Mouse (Mus musculus): ENCODE data around the gene Pagr1a. TPM values are rescaled to one million over a fixed set of nuclear protein-coding genes. Genes with fewer than 3 reads are reported as not detected.
A peak's percentile ranks its signal among the peaks of the same experiment; 100 is the strongest.

Pagr1a gene
- polyA plus RNA-seq, 1 experiment = 17.6 TPM

DNA sequence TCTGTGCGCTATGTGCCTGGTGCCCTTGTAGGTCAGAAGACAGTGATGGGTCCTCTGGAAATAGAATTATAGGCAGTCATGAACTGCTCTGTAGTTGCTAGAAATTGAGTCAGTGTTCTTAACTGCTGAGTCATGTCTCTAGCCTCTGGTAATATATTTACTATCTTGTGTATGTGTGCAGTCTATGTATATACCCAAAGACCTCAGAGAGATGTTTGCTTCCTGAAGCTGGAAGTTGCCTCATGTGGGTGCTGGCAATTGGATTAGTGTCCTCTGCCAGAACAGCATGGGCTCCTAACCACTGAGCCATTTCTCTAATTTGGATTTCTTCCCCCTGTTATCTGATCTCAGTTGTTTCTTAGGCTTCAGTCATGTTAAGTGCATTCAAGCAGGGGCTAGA, 13.0 kb upstream of the Pagr1a start:
- H3K4me3 ChIP-seq (ENCODE audit: insufficient read depth, low read depth, low read length) = no peak overlapping the region
- 95% methylated on average over 1 of the region's 1 CpGs for WGBS
- TF ChIP-seq POLR2A (IDR thresholded peaks at IDR 0.05; ENCODE audit: low read depth, low read length) (no peak), CTCF (conservative IDR thresholded peaks at IDR 0.05; ENCODE audit: insufficient read depth, insufficient read length, low read depth, low read length) (no peak)
- no peaks in the 10 kb centered on the region for H3K36me3 ChIP-seq (ENCODE audit: control insufficient read depth, insufficient read depth, low read length)
- H3K27ac ChIP-seq (ENCODE audit: insufficient read depth, low read depth, low read length) = no peak overlapping the region
- no peak for DNase-seq
- no peaks in the 10 kb centered on the region for H3K27me3 ChIP-seq (replicated peaks; ENCODE audit: control insufficient read depth, insufficient read depth, low read length)
- peaks cover 4% of the 10 kb centered on the region; the same call in 1 of the 2 replicates for H3K4me1 ChIP-seq (ENCODE audit: control insufficient read depth, insufficient read depth, low read length)

DNA sequence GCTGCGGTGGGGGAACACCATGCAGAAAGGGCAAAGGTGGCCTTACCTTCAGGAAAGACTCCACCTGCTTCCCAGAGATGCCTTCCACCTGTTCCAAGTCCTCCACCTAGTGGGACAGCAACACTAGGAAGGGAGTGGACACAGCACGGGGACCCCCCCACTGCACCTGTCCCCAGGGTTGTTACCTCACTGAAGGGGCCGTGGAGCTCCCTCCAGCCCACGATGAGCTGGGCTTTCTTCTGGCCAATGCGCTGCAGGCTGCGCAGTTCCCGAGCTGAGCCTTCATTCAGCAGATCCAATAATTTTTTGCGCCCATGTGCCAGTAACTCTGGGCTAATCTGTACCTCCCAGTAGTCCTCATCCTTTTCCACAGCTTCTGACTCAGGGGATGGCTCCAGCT, 10.7 kb upstream of the Pagr1a start:
- 50% methylated on average over 8 of the region's 8 CpGs for WGBS
- peak overlapping the region; percentile 93 for H3K27ac ChIP-seq (ENCODE audit: insufficient read depth, low read depth, low read length)
- peak overlapping the region; percentile 69 for H3K4me3 ChIP-seq (ENCODE audit: insufficient read depth, low read depth, low read length)
- TF ChIP-seq POLR2A (IDR thresholded peaks at IDR 0.05; ENCODE audit: low read depth, low read length) = no peak
- TF ChIP-seq CTCF (conservative IDR thresholded peaks at IDR 0.05; ENCODE audit: insufficient read depth, insufficient read length, low read depth, low read length) = no peak
- H3K36me3 ChIP-seq (ENCODE audit: control insufficient read depth, insufficient read depth, low read length) = no peaks in the 10 kb centered on the region
- peaks cover 15% of the 10 kb centered on the region for H3K4me1 ChIP-seq (ENCODE audit: control insufficient read depth, insufficient read depth, low read length)
- no peaks in the 10 kb centered on the region for H3K27me3 ChIP-seq (replicated peaks; ENCODE audit: control insufficient read depth, insufficient read depth, low read length)
- DNase-seq = no peak

DNA sequence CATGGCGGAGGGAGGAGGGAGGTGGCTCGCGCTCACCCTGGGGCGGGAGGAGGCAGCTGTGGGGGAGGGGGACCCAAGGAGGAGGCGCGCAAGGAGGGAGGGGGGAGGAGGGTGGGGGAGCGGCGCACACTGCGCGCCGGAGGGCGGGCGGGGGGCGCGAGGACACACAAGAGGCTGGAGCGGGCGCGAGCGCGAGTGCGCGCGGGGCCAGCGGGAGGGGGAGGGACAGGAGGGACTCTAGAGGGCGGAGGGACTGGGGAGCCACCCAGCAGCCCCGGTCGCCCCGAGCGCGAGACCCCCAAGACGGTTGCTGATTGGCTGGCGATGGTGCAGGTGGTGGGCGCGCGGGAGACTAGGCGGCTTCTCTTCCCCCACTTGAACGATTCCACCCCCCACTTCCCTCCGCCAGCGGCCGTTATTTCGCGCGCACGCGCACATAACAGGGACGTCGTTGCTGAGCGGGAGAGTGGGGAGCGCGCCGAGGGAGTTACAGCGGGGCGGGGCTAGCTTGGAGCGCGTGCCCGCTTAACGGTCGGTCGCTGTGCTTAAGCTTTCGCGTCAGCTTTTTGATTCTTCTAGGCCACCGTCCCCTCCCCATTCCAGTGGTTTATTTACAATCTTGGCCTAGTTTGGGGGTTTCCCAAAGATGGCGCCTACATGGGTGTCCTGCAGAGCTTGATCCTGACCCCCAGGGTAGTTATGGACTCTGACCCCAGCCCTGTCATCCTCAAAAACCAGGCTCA, 10.0 kb upstream of the Pagr1a start, which contains the start of gene Maz:
Gene Maz (minus strand): TSS at position 54 of the 743 bp plus-strand sequence.
- peak within 1 kb of the TSS; percentile 97 for H3K27ac ChIP-seq (ENCODE audit: insufficient read depth, low read depth, low read length)
- H3K27me3 ChIP-seq (replicated peaks; ENCODE audit: control insufficient read depth, insufficient read depth, low read length) = no peaks in the 10 kb centered on the region
- H3K4me3 ChIP-seq (ENCODE audit: insufficient read depth, low read depth, low read length) = peak within 1 kb of the TSS; percentile 84
- H3K36me3 ChIP-seq (ENCODE audit: control insufficient read depth, insufficient read depth, low read length) = no peaks in the 10 kb centered on the region
- TF ChIP-seq CTCF (conservative IDR thresholded peaks at IDR 0.05; ENCODE audit: insufficient read depth, insufficient read length, low read depth, low read length) = no peak
- TF ChIP-seq POLR2A (IDR thresholded peaks at IDR 0.05; ENCODE audit: low read depth, low read length) = no peak
- DNase-seq = peak; percentile 100
- WGBS = under 1% methylated on average over 48 of the region's 63 CpGs
- H3K4me1 ChIP-seq (ENCODE audit: control insufficient read depth, insufficient read depth, low read length) = peaks cover 15% of the 10 kb centered on the region

DNA sequence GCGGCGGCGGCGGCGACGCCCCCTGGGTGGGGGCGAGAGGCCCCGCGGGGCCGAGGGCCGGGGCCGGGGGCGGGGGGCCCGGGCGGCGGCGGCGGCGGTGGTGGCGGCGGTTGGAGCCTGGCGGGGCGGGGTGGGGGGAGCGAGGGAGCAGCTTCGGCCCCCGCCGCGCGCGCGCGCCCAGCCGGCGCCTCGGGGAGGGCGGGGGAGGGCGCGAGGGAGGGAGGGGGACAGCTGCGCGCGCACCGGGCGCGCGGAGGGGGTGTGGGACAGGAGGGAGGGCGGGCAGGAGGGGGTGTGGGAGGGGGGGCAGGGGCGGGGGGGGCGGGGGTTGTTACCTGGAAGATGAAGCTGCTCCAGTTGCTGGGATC, 9.4 kb upstream of the Pagr1a start:
- Histone ChIP-seq H3K27me3 (replicated peaks; ENCODE audit: control insufficient read depth, insufficient read depth, low read length) (no peaks in the 10 kb centered on the region), H3K27ac (ENCODE audit: insufficient read depth, low read depth, low read length) (no peak overlapping the region), H3K4me1 (ENCODE audit: control insufficient read depth, insufficient read depth, low read length) (peaks cover 15% of the 10 kb centered on the region), H3K4me3 (ENCODE audit: insufficient read depth, low read depth, low read length) (peak overlapping the region; percentile 84), H3K36me3 (ENCODE audit: control insufficient read depth, insufficient read depth, low read length) (no peaks in the 10 kb centered on the region)
- 2% methylated on average over 28 of the region's 48 CpGs for WGBS
- DNase-seq = no peak
- TF ChIP-seq POLR2A (IDR thresholded peaks at IDR 0.05; ENCODE audit: low read depth, low read length) (no peak), CTCF (conservative IDR thresholded peaks at IDR 0.05; ENCODE audit: insufficient read depth, insufficient read length, low read depth, low read length) (no peak)

DNA sequence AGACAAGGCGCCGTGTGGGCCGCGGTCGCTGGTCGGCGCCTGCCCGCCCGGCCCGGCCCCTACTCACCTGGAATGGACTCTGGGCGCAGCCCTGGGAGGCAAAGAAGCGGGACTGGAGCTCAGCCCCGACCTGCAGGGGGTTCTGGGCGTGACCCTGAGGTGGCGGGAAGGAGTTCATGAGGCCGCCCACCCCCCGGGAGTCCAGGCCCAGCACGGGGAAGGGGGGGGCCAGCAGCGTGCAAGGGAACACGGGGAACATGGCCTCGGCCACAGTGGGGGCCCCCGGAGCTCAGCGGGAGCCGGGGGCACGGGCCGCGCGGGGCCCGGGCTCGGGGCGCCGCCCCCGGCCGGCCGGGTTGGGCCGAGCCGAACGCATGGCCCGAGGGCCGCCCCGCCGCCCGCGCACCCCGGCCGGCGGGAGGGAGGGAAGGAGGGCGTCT, 9.0 kb upstream of the Pagr1a start:
- Histone ChIP-seq H3K4me3 (ENCODE audit: insufficient read depth, low read depth, low read length) (peak overlapping the region; percentile 84), H3K27ac (ENCODE audit: insufficient read depth, low read depth, low read length) (peak overlapping the region; percentile 97), H3K4me1 (ENCODE audit: control insufficient read depth, insufficient read depth, low read length) (peaks cover 15% of the 10 kb centered on the region), H3K36me3 (ENCODE audit: control insufficient read depth, insufficient read depth, low read length) (no peaks in the 10 kb centered on the region), H3K27me3 (replicated peaks; ENCODE audit: control insufficient read depth, insufficient read depth, low read length) (no peaks in the 10 kb centered on the region)
- WGBS = under 1% methylated on average over 45 of the region's 48 CpGs
- peak; percentile 84 for DNase-seq
- TF ChIP-seq CTCF (conservative IDR thresholded peaks at IDR 0.05; ENCODE audit: insufficient read depth, insufficient read length, low read depth, low read length) (no peak), POLR2A (IDR thresholded peaks at IDR 0.05; ENCODE audit: low read depth, low read length) (no peak)

DNA sequence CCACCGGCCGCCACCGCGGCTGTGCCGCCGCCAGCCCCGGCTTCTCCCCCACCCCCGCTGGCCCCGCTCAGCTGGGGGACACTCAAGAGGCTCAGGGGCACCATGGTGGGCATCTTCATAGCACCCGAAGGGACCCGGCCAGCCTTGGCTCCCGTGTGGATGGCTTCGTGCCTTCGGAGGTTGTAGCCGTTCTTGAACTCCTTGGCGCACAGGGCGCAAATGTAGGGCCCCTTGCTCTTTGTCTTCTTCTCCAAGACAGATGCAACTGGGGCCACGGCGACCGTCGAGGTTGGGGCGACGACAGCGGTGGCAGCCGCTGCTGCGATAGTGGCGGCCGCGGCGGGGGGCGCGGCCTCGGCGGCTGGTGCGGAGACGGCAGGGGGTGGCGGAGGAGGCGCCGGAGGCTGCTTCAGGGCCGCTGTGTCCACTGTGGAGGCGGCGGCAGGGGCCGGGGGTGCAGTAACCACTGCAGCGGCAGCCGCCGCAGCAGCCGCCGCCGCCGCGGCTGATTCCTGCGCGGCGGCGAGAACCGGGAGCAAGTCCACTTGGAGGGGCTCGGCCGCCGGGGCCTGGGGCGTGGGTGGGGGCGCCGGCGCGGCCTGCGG, 8.5 kb upstream of the Pagr1a start:
- peak overlapping the region; percentile 97 for H3K27ac ChIP-seq (ENCODE audit: insufficient read depth, low read depth, low read length)
- H3K4me3 ChIP-seq (ENCODE audit: insufficient read depth, low read depth, low read length) = peak overlapping the region; percentile 84
- H3K27me3 ChIP-seq (replicated peaks; ENCODE audit: control insufficient read depth, insufficient read depth, low read length) = no peaks in the 10 kb centered on the region
- no peaks in the 10 kb centered on the region for H3K36me3 ChIP-seq (ENCODE audit: control insufficient read depth, insufficient read depth, low read length)
- H3K4me1 ChIP-seq (ENCODE audit: control insufficient read depth, insufficient read depth, low read length) = peaks cover 15% of the 10 kb centered on the region
- under 1% methylated on average over 65 of the region's 65 CpGs for WGBS
- peak; percentile 54 for DNase-seq
- TF ChIP-seq CTCF (conservative IDR thresholded peaks at IDR 0.05; ENCODE audit: insufficient read depth, insufficient read length, low read depth, low read length) (no peak), POLR2A (IDR thresholded peaks at IDR 0.05; ENCODE audit: low read depth, low read length) (no peak)

Data from kidney, adult 2 months (tissue).